Mouse (Mus musculus): Measurements from ENCODE around the gene Slk. TPM values are rescaled to one million over a fixed set of nuclear protein-coding genes. Genes with fewer than 3 reads are reported as not detected.

The Slk gene
- polyA plus RNA-seq, 1 experiment from 2014 or later: 4.6 TPM

- no peak overlapping the region for H3K4me2 ChIP-seq (ENCODE audit: low read depth, low read length)
- no peak overlapping the region for H3K4me3 ChIP-seq (ENCODE audit: low read depth, low read length)
- ATAC-seq (ENCODE audit: low read depth): no peak
- H3K4me1 ChIP-seq (ENCODE audit: control insufficient read depth, low read depth, low read length): peaks cover 16% of the 10 kb centered on the region
- H3K27me3 ChIP-seq (ENCODE audit: control insufficient read depth, insufficient read depth, low read depth, low read length): no peaks in the 10 kb centered on the region
- no peak overlapping the region for H3K27ac ChIP-seq (ENCODE audit: low read length)
- H3K9ac ChIP-seq (ENCODE audit: low read depth, low read length): no peak overlapping the region
- 68% methylated on average over 7 of the region's 7 CpGs for WGBS (ENCODE audit: insufficient replicate concordance)
- no peaks in the 10 kb centered on the region for H3K9me3 ChIP-seq (replicated peaks; ENCODE audit: control insufficient read depth, low read length)
- H3K36me3 ChIP-seq (ENCODE audit: control insufficient read depth, insufficient read depth): no peaks in the 10 kb centered on the region
These were observed 37.0 kb upstream of the Slk start for GRCm38 (mm10) chr19:47542441-47542840.

DNA sequence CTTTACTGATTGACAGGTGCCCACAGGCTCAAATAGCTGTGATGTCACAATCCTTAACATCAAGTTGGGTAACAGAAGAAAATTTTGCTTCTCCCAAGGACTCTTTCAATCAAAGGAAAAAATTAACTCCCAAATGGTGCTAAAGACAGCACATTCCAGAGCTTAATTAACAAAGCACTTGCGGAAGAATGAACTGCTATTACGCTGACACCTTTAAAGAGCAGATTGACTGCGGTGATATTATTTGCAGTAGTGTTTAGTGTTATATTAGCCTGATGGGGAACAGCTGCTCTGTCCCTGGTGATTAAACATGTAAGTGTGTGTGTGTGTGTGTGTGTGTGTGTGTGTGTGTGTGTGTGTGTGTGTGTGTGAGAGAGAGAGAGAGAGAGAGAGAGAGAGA is 34.4 kb upstream of the Slk start:
- Histone ChIP-seq H3K9ac (ENCODE audit: low read depth, low read length) (no peak overlapping the region), H3K4me2 (ENCODE audit: low read depth, low read length) (no peak overlapping the region), H3K27ac (ENCODE audit: low read length) (no peak overlapping the region), H3K9me3 (replicated peaks; ENCODE audit: control insufficient read depth, low read length) (no peaks in the 10 kb centered on the region), H3K36me3 (ENCODE audit: control insufficient read depth, insufficient read depth) (no peaks in the 10 kb centered on the region), H3K4me3 (ENCODE audit: low read depth, low read length) (no peak overlapping the region), H3K27me3 (ENCODE audit: control insufficient read depth, insufficient read depth, low read depth, low read length) (no peaks in the 10 kb centered on the region), H3K4me1 (ENCODE audit: control insufficient read depth, low read depth, low read length) (no peaks in the 10 kb centered on the region; the same call in 1 of the 2 replicates)
- ATAC-seq (ENCODE audit: low read depth): no peak
- WGBS (ENCODE audit: insufficient replicate concordance): 76% methylated on average over 3 of the region's 3 CpGs

- Histone ChIP-seq H3K27me3 (ENCODE audit: control insufficient read depth, insufficient read depth, low read depth, low read length) (no peaks in the 10 kb centered on the region), H3K4me2 (ENCODE audit: low read depth, low read length) (no peak overlapping the region), H3K9me3 (replicated peaks; ENCODE audit: control insufficient read depth, low read length) (no peaks in the 10 kb centered on the region), H3K4me3 (ENCODE audit: low read depth, low read length) (no peak overlapping the region), H3K9ac (ENCODE audit: low read depth, low read length) (no peak overlapping the region), H3K4me1 (ENCODE audit: control insufficient read depth, low read depth, low read length) (no peaks in the 10 kb centered on the region; the same call in 1 of the 2 replicates), H3K27ac (ENCODE audit: low read length) (no peak overlapping the region), H3K36me3 (ENCODE audit: control insufficient read depth, insufficient read depth) (no peaks in the 10 kb centered on the region)
- no peak for ATAC-seq (ENCODE audit: low read depth)
These were observed 34.0 kb upstream of the Slk start for GRCm38 (mm10) chr19:47545528-47545927.

DNA sequence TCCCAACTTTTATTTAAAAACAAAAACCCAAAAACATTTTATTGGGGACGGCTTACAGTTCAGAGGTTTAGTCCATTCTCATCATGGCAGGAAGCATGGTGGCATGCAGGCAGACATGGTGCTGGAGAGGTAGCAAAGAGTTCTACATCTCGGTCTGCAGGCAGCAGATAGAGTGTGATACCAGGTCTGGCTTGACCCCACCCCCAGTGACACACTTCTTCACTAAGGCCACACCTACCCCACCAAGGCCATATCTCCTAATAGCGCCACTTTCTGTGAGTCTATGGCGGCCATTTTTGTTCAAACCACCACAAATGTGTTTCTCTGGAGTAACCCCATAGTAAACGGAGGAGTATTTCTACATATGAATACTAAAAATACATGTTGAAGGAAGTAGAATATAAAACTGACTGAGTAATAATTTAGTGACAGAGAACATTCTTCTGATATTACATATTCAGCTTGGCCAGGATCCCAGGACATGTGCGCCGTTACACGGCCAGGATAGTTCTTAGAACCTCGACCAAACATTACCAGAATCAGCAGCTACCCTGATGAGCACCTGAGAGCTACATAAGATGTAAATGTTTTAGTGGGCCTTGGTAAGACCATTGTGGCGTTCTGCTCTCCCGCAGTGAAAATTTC is 30.9 kb upstream of the Slk start:
- WGBS (ENCODE audit: insufficient replicate concordance): 75% methylated on average over 11 of the region's 11 CpGs
- Histone ChIP-seq H3K4me3 (ENCODE audit: low read depth, low read length) (no peak overlapping the region), H3K4me1 (ENCODE audit: control insufficient read depth, low read depth, low read length) (no peaks in the 10 kb centered on the region; the same call in 1 of the 2 replicates), H3K9ac (ENCODE audit: low read depth, low read length) (no peak overlapping the region), H3K9me3 (replicated peaks; ENCODE audit: control insufficient read depth, low read length) (no peaks in the 10 kb centered on the region), H3K36me3 (ENCODE audit: control insufficient read depth, insufficient read depth) (no peaks in the 10 kb centered on the region), H3K27ac (ENCODE audit: low read length) (no peak overlapping the region), H3K27me3 (ENCODE audit: control insufficient read depth, insufficient read depth, low read depth, low read length) (no peaks in the 10 kb centered on the region), H3K4me2 (ENCODE audit: low read depth, low read length) (no peak overlapping the region)
- no peak for ATAC-seq (ENCODE audit: low read depth)

GRCm38 (mm10) chr19:47549174-47549573 is 30.3 kb upstream of the Slk start:
- H3K4me3 ChIP-seq (ENCODE audit: low read depth, low read length): no peak overlapping the region
- ATAC-seq (ENCODE audit: low read depth): no peak
- H3K4me1 ChIP-seq (ENCODE audit: control insufficient read depth, low read depth, low read length): no peaks in the 10 kb centered on the region; the same call in 1 of the 2 replicates
- no peaks in the 10 kb centered on the region for H3K9me3 ChIP-seq (replicated peaks; ENCODE audit: control insufficient read depth, low read length)
- H3K9ac ChIP-seq (ENCODE audit: low read depth, low read length): no peak overlapping the region
- WGBS (ENCODE audit: insufficient replicate concordance): 78% methylated on average over 9 of the region's 9 CpGs
- no peak overlapping the region for H3K27ac ChIP-seq (ENCODE audit: low read length)
- H3K27me3 ChIP-seq (ENCODE audit: control insufficient read depth, insufficient read depth, low read depth, low read length): no peaks in the 10 kb centered on the region
- H3K36me3 ChIP-seq (ENCODE audit: control insufficient read depth, insufficient read depth): no peaks in the 10 kb centered on the region
- no peak overlapping the region for H3K4me2 ChIP-seq (ENCODE audit: low read depth, low read length)

GRCm38 (mm10) chr19:47549584-47549983 is 29.9 kb upstream of the Slk start:
- Histone ChIP-seq H3K9me3 (replicated peaks; ENCODE audit: control insufficient read depth, low read length) (no peaks in the 10 kb centered on the region), H3K27me3 (ENCODE audit: control insufficient read depth, insufficient read depth, low read depth, low read length) (no peaks in the 10 kb centered on the region), H3K9ac (ENCODE audit: low read depth, low read length) (no peak overlapping the region), H3K4me3 (ENCODE audit: low read depth, low read length) (no peak overlapping the region), H3K4me1 (ENCODE audit: control insufficient read depth, low read depth, low read length) (no peaks in the 10 kb centered on the region; the same call in 1 of the 2 replicates), H3K27ac (ENCODE audit: low read length) (no peak overlapping the region), H3K36me3 (ENCODE audit: control insufficient read depth, insufficient read depth) (no peaks in the 10 kb centered on the region), H3K4me2 (ENCODE audit: low read depth, low read length) (no peak overlapping the region)
- no peak for ATAC-seq (ENCODE audit: low read depth)
- 72% methylated on average over 4 of the region's 4 CpGs for WGBS (ENCODE audit: insufficient replicate concordance)

- H3K27ac ChIP-seq (ENCODE audit: low read length): no peak overlapping the region
- H3K9ac ChIP-seq (ENCODE audit: low read depth, low read length): no peak overlapping the region
- no peaks in the 10 kb centered on the region for H3K9me3 ChIP-seq (replicated peaks; ENCODE audit: control insufficient read depth, low read length)
- no peak for ATAC-seq (ENCODE audit: low read depth)
- 83% methylated on average over 5 of the region's 5 CpGs for WGBS (ENCODE audit: insufficient replicate concordance)
- no peak overlapping the region for H3K4me2 ChIP-seq (ENCODE audit: low read depth, low read length)
- H3K4me1 ChIP-seq (ENCODE audit: control insufficient read depth, low read depth, low read length): peaks cover 10% of the 10 kb centered on the region
- no peaks in the 10 kb centered on the region for H3K36me3 ChIP-seq (ENCODE audit: control insufficient read depth, insufficient read depth)
- no peaks in the 10 kb centered on the region for H3K27me3 ChIP-seq (ENCODE audit: control insufficient read depth, insufficient read depth, low read depth, low read length)
- no peak overlapping the region for H3K4me3 ChIP-seq (ENCODE audit: low read depth, low read length)
These were observed 20.3 kb upstream of the Slk start for GRCm38 (mm10) chr19:47559145-47559544.

DNA sequence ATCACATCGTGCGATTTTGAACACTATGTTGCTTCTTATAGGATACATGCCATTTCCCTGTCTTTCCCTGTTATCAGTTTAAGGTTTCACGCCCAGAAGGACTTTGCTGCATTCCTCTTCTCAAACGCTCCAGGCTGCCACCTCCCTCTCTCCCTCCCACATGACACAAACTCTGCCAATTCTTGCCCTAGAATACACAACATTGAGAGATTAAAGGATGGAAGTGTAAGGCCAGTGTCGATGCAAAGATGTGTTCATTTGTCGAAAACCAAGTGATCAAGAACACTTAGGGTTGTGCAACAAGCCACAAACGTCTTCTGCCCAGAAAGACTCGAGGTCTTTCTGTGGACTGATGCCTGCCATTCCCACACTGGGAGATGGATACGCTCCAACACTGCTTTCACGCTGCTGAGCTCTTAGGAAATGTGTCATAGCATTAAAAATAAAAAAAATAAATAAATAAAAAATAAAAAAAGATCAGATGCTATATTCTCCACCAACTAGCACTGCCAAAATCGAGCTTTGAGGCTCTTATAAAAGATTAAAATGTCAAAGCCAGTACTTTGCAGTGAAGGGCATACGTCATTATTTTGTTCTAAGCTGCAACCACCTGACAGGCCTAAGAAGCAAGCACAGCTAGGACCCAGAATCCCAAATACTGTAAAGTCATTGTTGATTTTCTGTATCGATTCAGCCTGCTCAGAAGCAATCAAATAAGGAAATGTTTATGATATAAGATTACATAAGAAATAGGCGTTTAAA is 19.5 kb upstream of the Slk start:
- Histone ChIP-seq H3K9me3 (replicated peaks; ENCODE audit: control insufficient read depth, low read length) (no peaks in the 10 kb centered on the region), H3K27ac (ENCODE audit: low read length) (no peak overlapping the region), H3K4me2 (ENCODE audit: low read depth, low read length) (no peak overlapping the region), H3K9ac (ENCODE audit: low read depth, low read length) (no peak overlapping the region), H3K4me3 (ENCODE audit: low read depth, low read length) (no peak overlapping the region), H3K4me1 (ENCODE audit: control insufficient read depth, low read depth, low read length) (peaks cover 10% of the 10 kb centered on the region), H3K36me3 (ENCODE audit: control insufficient read depth, insufficient read depth) (no peaks in the 10 kb centered on the region), H3K27me3 (ENCODE audit: control insufficient read depth, insufficient read depth, low read depth, low read length) (no peaks in the 10 kb centered on the region)
- WGBS (ENCODE audit: insufficient replicate concordance): 61% methylated on average over 14 of the region's 14 CpGs
- no peak for ATAC-seq (ENCODE audit: low read depth)

GRCm38 (mm10) chr19:47560544-47561161 is 18.8 kb upstream of the Slk start:
- Histone ChIP-seq H3K4me2 (ENCODE audit: low read depth, low read length) (peak overlapping the region; percentile 13), H3K9me3 (replicated peaks; ENCODE audit: control insufficient read depth, low read length) (no peaks in the 10 kb centered on the region), H3K9ac (ENCODE audit: low read depth, low read length) (no peak overlapping the region), H3K4me1 (ENCODE audit: control insufficient read depth, low read depth, low read length) (peaks cover 10% of the 10 kb centered on the region), H3K27me3 (ENCODE audit: control insufficient read depth, insufficient read depth, low read depth, low read length) (no peaks in the 10 kb centered on the region), H3K27ac (ENCODE audit: low read length) (no peak overlapping the region), H3K4me3 (ENCODE audit: low read depth, low read length) (no peak overlapping the region), H3K36me3 (ENCODE audit: control insufficient read depth, insufficient read depth) (no peaks in the 10 kb centered on the region)
- 30% methylated on average over 12 of the region's 12 CpGs for WGBS (ENCODE audit: insufficient replicate concordance)
- peak; percentile 82 for ATAC-seq (ENCODE audit: low read depth)
